Mouse (Mus musculus): ENCODE data around the gene March6.

GRCm38 (mm10) chr15:31529103-31529502 is 1.8 kb downstream of the March6 start:
- TF ChIP-seq CTCF (IDR thresholded peaks at IDR 0.05; ENCODE audit: insufficient read depth, low read length), result no peak
- TF ChIP-seq POLR2A (IDR thresholded peaks at IDR 0.05; ENCODE audit: borderline replicate concordance, extremely low read depth, low read depth, low read length), result no peak

Data from lung, adult 2 months (tissue).